Mouse (Mus musculus): ENCODE results near the gene Myo6. TPM values are rescaled to one million over a fixed set of nuclear protein-coding genes. Genes with fewer than 3 reads are reported as not detected.

Myo6 gene
- total RNA-seq, 1 experiment from 2014 or later: 39.5 TPM

Other genes with a start within 250 kb of the Myo6 start
- 108 and 113 TPM in 2 replicates for gene Filip1, start 152.2 kb upstream of the Myo6 start, total RNA-seq (2021)
- gene Senp6, start 98.1 kb upstream of the Myo6 start, total RNA-seq (2021): 118 and 122 TPM in 2 replicates

Measured in adrenal gland, postnatal 25 days (tissue).